Mouse (Mus musculus): Measurements from ENCODE around the gene Gdpd5. TPM values are rescaled to one million over a fixed set of nuclear protein-coding genes. Genes with fewer than 3 reads are reported as not detected.

The Gdpd5 gene
- polyA plus RNA-seq, 1 experiment from 2014 or later = 11.2 TPM

GRCm38 (mm10) chr7:99352526-99353400 lies 28.5 kb upstream of the Gdpd5 start, which contains the start of gene Serpinh1:
Serpinh1 (minus strand) TSS chr7:99353239.
- Histone ChIP-seq H3K9me3 (no peaks in the 10 kb centered on the region), H3K4me2 (peak within 1 kb of the TSS; percentile 96), H3K4me1 (replicated peaks) (peaks cover 72% of the 10 kb centered on the region), H3K9ac (replicated peaks) (peak within 1 kb of the TSS; percentile 98), H3K4me3 (replicated peaks) (peak within 1 kb of the TSS; percentile 83), H3K27ac (peak within 1 kb of the TSS; percentile 99), H3K36me3 (peaks cover 21% of the 10 kb centered on the region), H3K27me3 (no peaks in the 10 kb centered on the region)
- peak; percentile 86 for ATAC-seq (ENCODE audit: insufficient number of reproducible peaks, insufficient read depth, low FRiP score, low TSS enrichment, low read depth)
- 2% methylated on average over 34 of the region's 35 CpGs for WGBS

- H3K4me3 ChIP-seq (replicated peaks) = peak overlapping the region; percentile 20
- no peaks in the 10 kb centered on the region for H3K9me3 ChIP-seq
- ATAC-seq (ENCODE audit: insufficient number of reproducible peaks, insufficient read depth, low FRiP score, low TSS enrichment, low read depth) = 0 out of 2 replicates have a peak, but pooled peaks have one; percentile 13
- 3% methylated on average over 7 of the region's 7 CpGs for WGBS
- no peaks in the 10 kb centered on the region for H3K27me3 ChIP-seq
- H3K9ac ChIP-seq (replicated peaks) = peak overlapping the region; percentile 53
- H3K36me3 ChIP-seq = no peaks in the 10 kb centered on the region
- peak overlapping the region; percentile 99 for H3K27ac ChIP-seq
- H3K4me2 ChIP-seq = peak overlapping the region; percentile 50
- peaks cover 66% of the 10 kb centered on the region for H3K4me1 ChIP-seq (replicated peaks)
Observed at GRCm38 (mm10) chr7:99355731-99356131, 25.5 kb upstream of the Gdpd5 start.

GRCm38 (mm10) chr7:99356244-99356930 lies 24.8 kb upstream of the Gdpd5 start:
- Histone ChIP-seq H3K4me1 (replicated peaks) (peaks cover 68% of the 10 kb centered on the region), H3K9ac (replicated peaks) (peak overlapping the region; percentile 53; the same call in 1 of the 2 replicates), H3K27ac (peak overlapping the region; percentile 99), H3K4me3 (replicated peaks) (peak overlapping the region; percentile 20; the same call in 1 of the 2 replicates), H3K4me2 (peak overlapping the region; percentile 50), H3K9me3 (no peaks in the 10 kb centered on the region), H3K36me3 (no peaks in the 10 kb centered on the region), H3K27me3 (no peaks in the 10 kb centered on the region)
- no peak for ATAC-seq (ENCODE audit: insufficient number of reproducible peaks, insufficient read depth, low FRiP score, low TSS enrichment, low read depth)
- 32% methylated on average over 9 of the region's 9 CpGs for WGBS

GRCm38 (mm10) chr7:99357201-99357600 lies 24.0 kb upstream of the Gdpd5 start:
- ATAC-seq (ENCODE audit: insufficient number of reproducible peaks, insufficient read depth, low FRiP score, low TSS enrichment, low read depth) = no peak
- no peak overlapping the region for H3K9ac ChIP-seq (replicated peaks)
- H3K27ac ChIP-seq = peak overlapping the region; percentile 99
- H3K4me2 ChIP-seq = no peak overlapping the region
- no peaks in the 10 kb centered on the region for H3K27me3 ChIP-seq
- no peak overlapping the region for H3K4me3 ChIP-seq (replicated peaks)
- 70% methylated on average over 7 of the region's 7 CpGs for WGBS
- peaks cover 71% of the 10 kb centered on the region for H3K4me1 ChIP-seq (replicated peaks)
- no peaks in the 10 kb centered on the region for H3K36me3 ChIP-seq
- H3K9me3 ChIP-seq = no peaks in the 10 kb centered on the region

GRCm38 (mm10) chr7:99358371-99358770 lies 22.8 kb upstream of the Gdpd5 start:
- H3K4me2 ChIP-seq = no peak overlapping the region
- no peaks in the 10 kb centered on the region for H3K27me3 ChIP-seq
- H3K36me3 ChIP-seq = no peaks in the 10 kb centered on the region
- H3K27ac ChIP-seq = no peak overlapping the region
- WGBS = 89% methylated on average over 8 of the region's 8 CpGs
- peaks cover 67% of the 10 kb centered on the region for H3K4me1 ChIP-seq (replicated peaks)
- H3K9ac ChIP-seq (replicated peaks) = no peak overlapping the region
- no peak overlapping the region for H3K4me3 ChIP-seq (replicated peaks)
- H3K9me3 ChIP-seq = no peaks in the 10 kb centered on the region
- no peak for ATAC-seq (ENCODE audit: insufficient number of reproducible peaks, insufficient read depth, low FRiP score, low TSS enrichment, low read depth)

- Histone ChIP-seq H3K4me3 (replicated peaks) (0 out of 2 replicates have a peak overlapping the region, but pooled peaks have one; percentile 6), H3K27me3 (no peaks in the 10 kb centered on the region), H3K9me3 (no peaks in the 10 kb centered on the region), H3K4me2 (peak overlapping the region; percentile 45), H3K9ac (replicated peaks) (peak overlapping the region; percentile 52), H3K36me3 (no peaks in the 10 kb centered on the region), H3K27ac (peak overlapping the region; percentile 98), H3K4me1 (replicated peaks) (peaks cover 55% of the 10 kb centered on the region)
- 1% methylated on average over 10 of the region's 10 CpGs for WGBS
- ATAC-seq (ENCODE audit: insufficient number of reproducible peaks, insufficient read depth, low FRiP score, low TSS enrichment, low read depth) = peak; percentile 99
Observed at GRCm38 (mm10) chr7:99360021-99360802, 21.0 kb upstream of the Gdpd5 start.

- H3K9ac ChIP-seq (replicated peaks) = peak overlapping the region; percentile 40
- peak overlapping the region; percentile 45 for H3K4me2 ChIP-seq
- WGBS = 11% methylated on average over 8 of the region's 8 CpGs
- no peaks in the 10 kb centered on the region for H3K27me3 ChIP-seq
- H3K27ac ChIP-seq = peak overlapping the region; percentile 98
- no peaks in the 10 kb centered on the region for H3K9me3 ChIP-seq
- H3K4me3 ChIP-seq (replicated peaks) = no peak overlapping the region
- no peak for ATAC-seq (ENCODE audit: insufficient number of reproducible peaks, insufficient read depth, low FRiP score, low TSS enrichment, low read depth)
- H3K36me3 ChIP-seq = no peaks in the 10 kb centered on the region
- peaks cover 49% of the 10 kb centered on the region for H3K4me1 ChIP-seq (replicated peaks)
Observed at GRCm38 (mm10) chr7:99360803-99361414, 20.3 kb upstream of the Gdpd5 start.

- no peak overlapping the region for H3K4me3 ChIP-seq (replicated peaks)
- no peak overlapping the region for H3K4me2 ChIP-seq
- H3K36me3 ChIP-seq = no peaks in the 10 kb centered on the region
- H3K9me3 ChIP-seq = no peaks in the 10 kb centered on the region
- no peak overlapping the region for H3K9ac ChIP-seq (replicated peaks)
- 84% methylated on average over 2 of the region's 2 CpGs for WGBS
- no peaks in the 10 kb centered on the region for H3K27me3 ChIP-seq
- ATAC-seq (ENCODE audit: insufficient number of reproducible peaks, insufficient read depth, low FRiP score, low TSS enrichment, low read depth) = no peak
- H3K27ac ChIP-seq = peak overlapping the region; percentile 98; the same call in 1 of the 2 replicates
- H3K4me1 ChIP-seq (replicated peaks) = peaks cover 37% of the 10 kb centered on the region
Observed at GRCm38 (mm10) chr7:99362137-99362536, 19.1 kb upstream of the Gdpd5 start.

- Histone ChIP-seq H3K36me3 (no peaks in the 10 kb centered on the region), H3K9me3 (no peaks in the 10 kb centered on the region), H3K9ac (replicated peaks) (no peak overlapping the region), H3K27me3 (no peaks in the 10 kb centered on the region), H3K4me2 (no peak overlapping the region), H3K4me3 (replicated peaks) (no peak overlapping the region), H3K4me1 (replicated peaks) (peaks cover 23% of the 10 kb centered on the region), H3K27ac (0 out of 2 replicates have a peak overlapping the region, but pooled peaks have one; percentile 14)
- 2% methylated on average over 5 of the region's 5 CpGs for WGBS
- no peak for ATAC-seq (ENCODE audit: insufficient number of reproducible peaks, insufficient read depth, low FRiP score, low TSS enrichment, low read depth)
Observed at GRCm38 (mm10) chr7:99365069-99365468, 16.1 kb upstream of the Gdpd5 start.

GRCm38 (mm10) chr7:99366716-99367115 lies 14.5 kb upstream of the Gdpd5 start:
- no peak overlapping the region for H3K27ac ChIP-seq
- ATAC-seq (ENCODE audit: insufficient number of reproducible peaks, insufficient read depth, low FRiP score, low TSS enrichment, low read depth) = no peak
- no peak overlapping the region for H3K4me2 ChIP-seq
- no peaks in the 10 kb centered on the region for H3K9me3 ChIP-seq
- H3K4me1 ChIP-seq (replicated peaks) = peaks cover 6% of the 10 kb centered on the region; the same call in 1 of the 2 replicates
- H3K27me3 ChIP-seq = 0 out of 2 replicates have a peak, but pooled peaks cover 3% of the 10 kb centered on the region
- no peak overlapping the region for H3K9ac ChIP-seq (replicated peaks)
- no peak overlapping the region for H3K4me3 ChIP-seq (replicated peaks)
- no peaks in the 10 kb centered on the region for H3K36me3 ChIP-seq
- WGBS = 61% methylated on average over 6 of the region's 6 CpGs
